Mouse (Mus musculus) neutrophil, adult 59 days (primary cell): ENCODE results near the gene Mrpl42. TPM values are rescaled to one million over a fixed set of nuclear protein-coding genes. Genes with fewer than 3 reads are reported as not detected.

Source experiments
- total RNA-seq, 2 experiments: library from RNA; stranded (reverse); gene quantifications; 1 replicate in 1 of 2; 2 replicates in 1 of 2; pipeline ENCODE4 v1.2.4; 2023

Gene Mrpl42
- 10 to 100 TPM; 23.1 to 35.9 TPM for total RNA-seq

GRCm38 (mm10) chr10:95501463-95502081, at the start of gene Mrpl42:
Gene Mrpl42 (minus strand): TSS chr10:95501940.

GRCm38 (mm10) chr10:95514656-95515292, 13.0 kb upstream of the Mrpl42 start, which contains the start of gene Ube2n:
Gene Ube2n (plus strand): TSS chr10:95515145.

Other genes starting within 250 kb of the Mrpl42 start
- gene Cradd, start 177.8 kb downstream of the Mrpl42 start, total RNA-seq, result 1 to 10 TPM; 8.1 to 9.2 TPM
- 1 to 10 TPM in 1 of 2 experiments, under 1 TPM in 1; 0.97 to 1.2 TPM for gene Socs2, start 84.8 kb downstream of the Mrpl42 start, total RNA-seq
- gene Ube2n, start 13.2 kb upstream of the Mrpl42 start, total RNA-seq, result 10 to 100 TPM; 74.8 to 78.7 TPM
- gene Nudt4, start 62.2 kb upstream of the Mrpl42 start, total RNA-seq, result 100 to 1,000 TPM; 215 to 240 TPM
- not detected for gene Anapc15-ps, start 171.5 kb upstream of the Mrpl42 start, total RNA-seq